Mouse (Mus musculus) frontal cortex, postnatal 10 days (tissue): ENCODE results near the gene Pfn3.
"Not testable (repeated sequence)": the region's sequence is repeated elsewhere in the genome, so short reads cannot be mapped to it uniquely, and the experiment has no call there.

Source experiments
- DNase-seq, 2 experiments: peaks; one replicate each; pipeline ENCODE4 v3.0.0; 2022; ENCODE audit warnings: low spot score in 2 of 2, mixed read lengths in 1 of 2

The Pfn3 gene

GRCm38 (mm10) chr13:55414743-55415380 lies at the start of gene Pfn3:
Gene Pfn3, minus strand, starts transcription at chr13:55415232.
- peak; percentile 59 to 72 for DNase-seq

GRCm38 (mm10) chr13:55464027-55464884 lies 49.2 kb upstream of the Pfn3 start, which contains the start of gene Prr7:
Gene Prr7, plus strand, starts transcription at chr13:55464267.
- DNase-seq = peak; percentile 79 to 85

- DNase-seq = no peak
Measured at GRCm38 (mm10) chr13:55463399-55464026, 48.5 kb upstream of the Pfn3 start.

GRCm38 (mm10) chr13:55462965-55463364 lies 47.9 kb upstream of the Pfn3 start:
- DNase-seq = no peak

- no peak for DNase-seq
Measured at GRCm38 (mm10) chr13:55451785-55452549, 36.9 kb upstream of the Pfn3 start.

GRCm38 (mm10) chr13:55451296-55451695 lies 36.3 kb upstream of the Pfn3 start:
- no peak for DNase-seq

GRCm38 (mm10) chr13:55450511-55450980 lies 35.5 kb upstream of the Pfn3 start:
- no peak for DNase-seq

- DNase-seq = no peak
Measured at GRCm38 (mm10) chr13:55449679-55450441, 34.8 kb upstream of the Pfn3 start.

GRCm38 (mm10) chr13:55449205-55449604 lies 34.2 kb upstream of the Pfn3 start:
- no peak for DNase-seq

GRCm38 (mm10) chr13:55448131-55448530 lies 33.1 kb upstream of the Pfn3 start:
- DNase-seq = no peak

GRCm38 (mm10) chr13:55447543-55447943 lies 32.5 kb upstream of the Pfn3 start:
- DNase-seq = no peak

- DNase-seq = no peak
Measured at GRCm38 (mm10) chr13:55446483-55447105, 31.6 kb upstream of the Pfn3 start.

- DNase-seq = no peak
Measured at GRCm38 (mm10) chr13:55445361-55446091, 30.5 kb upstream of the Pfn3 start.

GRCm38 (mm10) chr13:55444937-55445315 lies 29.9 kb upstream of the Pfn3 start, which contains the start of gene Grk6:
Gene Grk6, plus strand, starts transcription at chr13:55445072.
- DNase-seq = peak; percentile 100

- DNase-seq = peak in 1 of 2 experiments; percentile 65
Measured at GRCm38 (mm10) chr13:55444286-55444936, 29.4 kb upstream of the Pfn3 start.

- no peak for DNase-seq
Measured at GRCm38 (mm10) chr13:55443799-55444285, 28.8 kb upstream of the Pfn3 start.

GRCm38 (mm10) chr13:55437111-55437629 lies 22.1 kb upstream of the Pfn3 start:
- not testable (repeated sequence) for DNase-seq

- no peak for DNase-seq
Measured at GRCm38 (mm10) chr13:55431889-55432685, 17.1 kb upstream of the Pfn3 start.
